Mouse (Mus musculus) megakaryocyte, adult 5-6 weeks (primary cell): Measurements from ENCODE around the gene Olfr262. TPM values are rescaled to one million over a fixed set of nuclear protein-coding genes. Genes with fewer than 3 reads are reported as not detected.
"Not testable (repeated sequence)": the region's sequence is repeated elsewhere in the genome, so short reads cannot be mapped to it uniquely, and the experiment has no call there.

ENCODE experiments used
- ATAC-seq: 2 replicates; pipeline ENCODE4 v1.8.0; 2016; ENCODE audit warnings: mild to moderate bottlenecking, inconsistent platforms; ENCODE audit not compliant: poor library complexity, severe bottlenecking
- total RNA-seq, 2 experiments: library from RNA; stranded (forward) in 1 of 2; stranded (reverse) in 1 of 2; fragments of 153-499, 151-499 nt in 1 of 2; fragments of 221-1000, 200-1000 nt in 1 of 2; gene quantifications; 2 replicates each; pipeline versions ENCODE4 v1.2.3 to v1.2.4; 2015 to 2017

Olfr262 gene
- total RNA-seq (2015) = not detected in 2 replicates
- total RNA-seq (2017) = not detected in 2 replicates

DNA sequence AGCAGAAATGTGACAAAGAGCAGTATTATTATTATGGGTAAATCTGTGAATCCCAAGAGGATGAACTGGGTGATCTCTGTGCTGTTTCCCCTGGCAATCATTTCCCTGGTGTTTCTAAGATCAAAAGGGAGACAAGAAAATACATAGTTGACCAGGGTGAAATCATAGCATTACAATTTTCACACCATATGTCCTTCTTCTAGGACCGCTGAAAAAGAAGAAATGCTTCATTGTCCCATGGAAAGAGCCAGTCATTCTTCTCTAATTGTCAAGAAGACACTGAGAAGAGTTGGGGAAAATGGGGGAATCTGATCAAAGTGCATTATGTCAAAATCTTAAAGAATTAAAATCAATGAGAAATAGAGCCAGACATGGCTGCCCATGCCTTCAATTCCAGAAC, at the start of gene Olfr262:
TSS of gene Olfr262 (minus strand) at position 101 of the 400 bp plus-strand sequence.
- no peak for ATAC-seq

DNA sequence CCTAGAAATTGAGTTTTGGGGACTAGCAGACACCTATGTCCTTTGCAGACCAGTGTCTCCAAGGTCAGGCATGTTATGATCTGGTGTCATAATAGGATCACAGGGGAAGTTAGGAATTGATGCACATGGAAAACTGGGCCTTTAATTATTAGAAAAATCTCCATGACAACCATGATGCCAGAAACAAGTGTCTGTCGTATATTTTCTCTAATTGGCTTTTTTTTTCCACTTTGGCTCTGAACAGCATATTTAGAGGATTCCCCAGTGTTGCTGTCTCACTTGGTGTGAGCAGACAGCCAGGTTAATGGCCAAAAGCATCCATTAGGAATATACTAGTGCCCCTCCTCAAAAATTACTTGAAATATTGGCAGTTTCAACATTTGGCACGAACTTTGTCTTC, 38.1 kb upstream of the Olfr262 start, which contains the start of gene Olfr1434:
TSS of gene Olfr1434 (plus strand) at position 301 of the 400 bp plus-strand sequence.
- ATAC-seq = no peak

DNA sequence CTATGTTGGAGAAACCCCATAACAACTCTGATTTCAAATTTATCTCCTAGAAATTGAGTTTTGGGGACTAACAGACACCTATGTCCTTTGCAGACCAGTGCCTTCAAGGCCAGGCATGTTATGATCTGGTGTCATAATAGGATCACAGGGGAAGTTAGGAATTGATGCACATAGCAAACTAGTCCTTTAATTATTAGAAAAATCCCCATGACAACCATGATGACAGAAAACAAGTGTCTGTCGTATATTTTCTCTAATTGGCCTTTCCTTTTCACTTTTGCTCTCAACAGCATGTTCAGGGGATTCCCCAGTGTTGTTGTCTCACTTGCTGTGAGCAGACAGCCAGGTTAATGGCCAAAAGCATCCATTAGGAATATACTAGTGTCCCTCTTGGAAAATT, 19.3 kb upstream of the Olfr262 start, which contains the start of gene Olfr235:
TSS of gene Olfr235 (plus strand) at position 301 of the 400 bp plus-strand sequence.
- ATAC-seq = no peak

DNA sequence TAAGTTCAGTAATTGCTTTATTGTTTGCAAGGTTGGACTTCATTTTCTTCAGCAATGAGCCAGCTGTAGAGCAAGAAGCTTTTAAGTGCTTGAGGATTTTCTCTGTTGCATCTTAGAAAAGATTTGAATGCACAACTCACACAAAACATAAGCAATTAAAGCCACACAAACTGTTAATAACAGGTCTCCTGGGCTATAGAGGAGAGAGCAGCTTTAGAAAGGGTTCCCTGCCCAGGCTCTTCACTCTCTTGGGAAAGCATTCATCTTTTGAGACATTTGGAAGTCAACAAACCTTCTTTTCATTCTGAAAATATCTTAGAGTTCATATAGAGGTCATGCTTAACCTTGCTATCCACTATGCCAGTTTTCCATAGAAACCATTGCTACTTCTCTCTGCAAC, 9.0 kb downstream of the Olfr262 start, which contains the start of gene Olfr1432:
TSS of gene Olfr1432 (minus strand) at position 101 of the 400 bp plus-strand sequence.
- ATAC-seq = not testable (repeated sequence)

DNA sequence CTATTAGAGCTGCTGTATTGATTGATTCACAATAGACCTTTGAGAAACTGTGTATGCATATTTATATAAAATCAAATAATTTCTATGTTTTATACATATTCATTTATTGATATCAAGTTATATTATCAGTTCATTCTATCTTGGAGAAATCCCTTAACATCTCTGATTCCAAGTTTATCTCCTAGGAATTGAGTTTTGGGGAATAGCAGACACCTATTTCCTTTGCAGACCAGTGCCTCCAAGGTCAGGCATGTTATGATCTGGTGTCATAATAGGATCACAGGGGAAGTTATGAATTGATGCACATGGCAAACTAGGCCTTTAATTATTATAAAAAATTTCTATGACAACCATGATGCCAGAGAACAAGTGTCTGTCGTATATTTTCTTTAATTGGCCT, 41.1 kb downstream of the Olfr262 start, which contains the start of gene Olfr1431:
TSS of gene Olfr1431 (plus strand) at position 301 of the 400 bp plus-strand sequence.
- ATAC-seq = no peak

DNA sequence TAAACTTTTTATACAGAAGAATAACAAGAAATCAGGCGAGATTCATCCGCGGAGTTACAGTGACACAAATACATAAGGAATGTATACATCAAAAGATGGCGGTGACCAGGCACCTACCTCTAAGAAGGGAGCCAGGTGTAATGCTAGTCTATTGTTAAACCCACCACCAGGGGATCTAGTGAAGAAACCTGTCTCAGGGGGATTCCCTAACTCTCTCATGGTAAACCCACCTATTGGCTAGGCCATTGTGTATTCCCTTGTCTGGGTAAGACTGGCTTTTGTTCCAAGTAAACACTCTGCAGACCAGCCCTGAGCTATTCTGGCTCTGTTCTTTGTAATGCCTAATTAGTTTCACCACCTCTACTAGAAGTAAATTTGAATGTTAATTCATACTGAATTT, 42.4 kb downstream of the Olfr262 start:
- ATAC-seq = not testable (repeated sequence)

Other genes with a start within 250 kb of the Olfr262 start
- 0.02 TPM in 1 of 2 replicates, not detected in the other for gene Olfr1423, start 200.3 kb downstream of the Olfr262 start, total RNA-seq (2015)
- not detected in 2 replicates for gene Olfr1423, start 200.3 kb downstream of the Olfr262 start, total RNA-seq (2017)
- gene Olfr1424, start 179.0 kb downstream of the Olfr262 start, total RNA-seq (2015) = not detected in 2 replicates
- gene Olfr1424, start 179.0 kb downstream of the Olfr262 start, total RNA-seq (2017) = not detected in 2 replicates
- not detected in 2 replicates for gene Olfr1425, start 163.9 kb downstream of the Olfr262 start, total RNA-seq (2015)
- gene Olfr1425, start 163.9 kb downstream of the Olfr262 start, total RNA-seq (2017) = not detected in 2 replicates
- gene Olfr1426, start 149.6 kb downstream of the Olfr262 start, total RNA-seq (2015) = not detected in 2 replicates
- gene Olfr1426, start 149.6 kb downstream of the Olfr262 start, total RNA-seq (2017) = not detected in 2 replicates
- gene Olfr1427, start 138.3 kb downstream of the Olfr262 start, total RNA-seq (2015) = not detected in 2 replicates
- not detected in 2 replicates for gene Olfr1427, start 138.3 kb downstream of the Olfr262 start, total RNA-seq (2017)
- not detected in 2 replicates for gene Olfr1428, start 125.8 kb downstream of the Olfr262 start, total RNA-seq (2015)
- gene Olfr1428, start 125.8 kb downstream of the Olfr262 start, total RNA-seq (2017) = not detected in 2 replicates
- not detected in 2 replicates for gene Olfr76, start 118.5 kb downstream of the Olfr262 start, total RNA-seq (2015)
- gene Olfr76, start 118.5 kb downstream of the Olfr262 start, total RNA-seq (2017) = not detected in 2 replicates
- gene Olfr1555-ps1, start 71.5 kb downstream of the Olfr262 start, total RNA-seq (2015) = not detected in 2 replicates
- not detected in 2 replicates for gene Olfr1555-ps1, start 71.5 kb downstream of the Olfr262 start, total RNA-seq (2017)
- gene Olfr1431, start 41.0 kb downstream of the Olfr262 start, total RNA-seq (2015) = not detected in 2 replicates
- gene Olfr1431, start 41.0 kb downstream of the Olfr262 start, total RNA-seq (2017) = not detected in 2 replicates
- not detected in 2 replicates for gene Olfr1432, start 9.1 kb downstream of the Olfr262 start, total RNA-seq (2015)
- gene Olfr1432, start 9.1 kb downstream of the Olfr262 start, total RNA-seq (2017) = not detected in 2 replicates
- not detected in 2 replicates for gene Olfr235, start 19.4 kb upstream of the Olfr262 start, total RNA-seq (2015)
- not detected in 2 replicates for gene Olfr235, start 19.4 kb upstream of the Olfr262 start, total RNA-seq (2017)
- gene Olfr1434, start 38.2 kb upstream of the Olfr262 start, total RNA-seq (2015) = not detected in 2 replicates
- gene Olfr1434, start 38.2 kb upstream of the Olfr262 start, total RNA-seq (2017) = not detected in 2 replicates
- gene Olfr1436, start 57.5 kb upstream of the Olfr262 start, total RNA-seq (2015) = not detected in 2 replicates
- gene Olfr1436, start 57.5 kb upstream of the Olfr262 start, total RNA-seq (2017) = not detected in 2 replicates
- not detected in 2 replicates for gene Olfr1437, start 83.4 kb upstream of the Olfr262 start, total RNA-seq (2015)
- not detected in 2 replicates for gene Olfr1437, start 83.4 kb upstream of the Olfr262 start, total RNA-seq (2017)
- gene Olfr1438-ps1, start 94.3 kb upstream of the Olfr262 start, total RNA-seq (2015) = not detected in 2 replicates
- not detected in 2 replicates for gene Olfr1438-ps1, start 94.3 kb upstream of the Olfr262 start, total RNA-seq (2017)
- gene Olfr1440, start 145.6 kb upstream of the Olfr262 start, total RNA-seq (2015) = not detected in 2 replicates
- gene Olfr1440, start 145.6 kb upstream of the Olfr262 start, total RNA-seq (2017) = not detected in 2 replicates
- gene Olfr1441, start 175.8 kb upstream of the Olfr262 start, total RNA-seq (2015) = not detected in 2 replicates
- gene Olfr1441, start 175.8 kb upstream of the Olfr262 start, total RNA-seq (2017) = not detected in 2 replicates
- not detected in 2 replicates for gene Pfpl, start 186.2 kb upstream of the Olfr262 start, total RNA-seq (2015)
- gene Pfpl, start 186.2 kb upstream of the Olfr262 start, total RNA-seq (2017) = not detected in 2 replicates
- 1,084 and 1,137 TPM in 2 replicates for gene Mpeg1, start 219.1 kb upstream of the Olfr262 start, total RNA-seq (2015)
- gene Mpeg1, start 219.1 kb upstream of the Olfr262 start, total RNA-seq (2017) = 543 and 663 TPM in 2 replicates